Mouse (Mus musculus): ENCODE measurements around the gene Slc38a1.
"Not testable (repeated sequence)": the region's sequence is repeated elsewhere in the genome, so short reads cannot be mapped to it uniquely, and the experiment has no call there.

Slc38a1 gene

DNA sequence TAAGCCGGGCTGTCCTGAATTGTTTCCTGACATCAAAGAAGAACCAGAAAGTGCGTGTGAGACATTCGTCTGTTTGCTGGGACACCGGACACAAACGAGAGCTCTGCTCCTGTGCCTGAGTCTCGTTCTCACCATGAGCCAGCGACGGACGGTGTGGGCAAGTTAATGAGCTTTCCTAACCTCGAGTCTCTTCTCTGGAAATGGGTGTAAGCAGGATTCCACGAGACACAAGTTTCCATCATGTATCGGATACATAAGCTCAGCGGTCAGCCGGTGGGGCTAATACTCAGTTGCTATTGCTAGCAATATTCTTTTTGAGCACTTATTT, 15.5 kb upstream of the Slc38a1 start:
- no peak for DNase-seq (ENCODE audit: extremely low spot score, low spot score)

GRCm38 (mm10) chr15:96657576-96658274, 15.0 kb upstream of the Slc38a1 start:
- DNase-seq (ENCODE audit: extremely low spot score, low spot score): no peak

DNA sequence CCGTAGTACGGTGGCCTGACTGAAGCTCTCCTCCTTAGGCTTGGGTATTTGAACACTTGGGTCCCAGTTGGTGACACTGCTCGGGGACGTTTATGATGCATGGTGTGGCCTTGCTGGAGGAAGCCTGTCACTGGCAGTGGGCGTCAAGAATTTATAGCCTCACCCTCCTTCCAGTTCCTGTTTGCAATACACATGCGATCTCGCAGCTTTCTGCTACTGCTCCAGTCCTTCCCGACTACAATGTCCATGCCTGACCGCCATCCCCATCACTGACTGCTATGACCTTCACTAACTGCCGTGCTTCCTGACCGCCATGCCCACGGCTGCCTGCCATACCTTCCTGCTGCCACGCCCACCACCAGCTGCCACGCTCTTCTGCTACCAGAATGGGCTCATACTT, 12.8 kb upstream of the Slc38a1 start:
- no peak for DNase-seq (ENCODE audit: extremely low spot score, low spot score)

DNA sequence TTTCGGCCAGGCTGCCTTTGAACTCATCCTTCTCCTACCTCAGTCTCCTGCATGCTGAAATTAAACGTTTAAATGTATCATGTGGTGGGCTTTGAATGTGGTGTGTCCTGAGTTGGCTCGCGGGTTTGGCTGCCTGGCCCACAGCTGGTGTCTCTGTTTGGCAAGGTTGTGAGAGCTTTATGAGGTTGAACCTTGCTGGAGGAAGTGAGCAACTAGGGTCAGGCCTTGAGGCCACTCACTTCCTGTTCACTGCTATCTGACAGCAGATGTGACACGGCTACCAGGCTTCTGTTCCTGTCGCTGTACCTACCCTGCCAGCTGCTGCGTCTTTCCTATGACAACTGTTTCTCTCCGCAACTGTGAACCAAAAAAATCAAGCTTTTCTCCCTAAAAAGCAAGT, 12.0 kb upstream of the Slc38a1 start:
- no peak for DNase-seq (ENCODE audit: extremely low spot score, low spot score)

GRCm38 (mm10) chr15:96653011-96653410, 10.3 kb upstream of the Slc38a1 start:
- no peak for DNase-seq (ENCODE audit: extremely low spot score, low spot score)

GRCm38 (mm10) chr15:96652531-96652930, 9.8 kb upstream of the Slc38a1 start:
- no peak for DNase-seq (ENCODE audit: extremely low spot score, low spot score)

GRCm38 (mm10) chr15:96647376-96647775, 4.7 kb upstream of the Slc38a1 start:
- no peak for DNase-seq (ENCODE audit: extremely low spot score, low spot score)

DNA sequence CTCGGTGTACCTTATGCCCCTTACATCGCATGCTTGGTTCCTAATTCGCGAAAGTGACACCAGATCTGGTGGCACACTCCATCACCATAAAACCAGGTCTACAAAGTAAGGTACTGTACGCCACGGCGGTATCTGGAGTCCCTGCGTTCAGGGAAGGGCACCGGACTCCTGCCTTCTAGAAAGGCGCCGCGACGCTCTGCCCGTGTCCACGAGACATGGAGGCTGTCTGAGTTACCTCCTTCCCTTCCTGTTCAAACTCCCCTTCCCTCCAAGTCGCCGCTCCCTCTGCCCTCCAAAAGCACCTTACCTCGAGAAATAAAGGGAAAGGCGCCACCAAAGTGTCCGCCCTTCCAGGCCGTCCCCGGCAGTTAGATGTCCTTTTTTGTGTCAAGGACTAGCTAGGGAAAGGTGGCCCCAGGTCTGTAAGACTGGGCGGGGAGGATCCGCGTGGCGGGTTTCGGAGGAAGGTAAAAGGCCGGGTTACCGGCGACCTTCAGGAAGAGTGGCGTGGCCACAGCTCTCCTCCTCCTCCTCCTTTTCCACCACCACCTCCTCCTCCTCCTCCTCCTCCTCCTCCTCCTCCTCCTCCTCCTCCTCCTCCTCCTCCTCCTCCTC, 785 bp downstream of the Slc38a1 start:
- DNase-seq (ENCODE audit: extremely low spot score, low spot score): peak; percentile 84

DNA sequence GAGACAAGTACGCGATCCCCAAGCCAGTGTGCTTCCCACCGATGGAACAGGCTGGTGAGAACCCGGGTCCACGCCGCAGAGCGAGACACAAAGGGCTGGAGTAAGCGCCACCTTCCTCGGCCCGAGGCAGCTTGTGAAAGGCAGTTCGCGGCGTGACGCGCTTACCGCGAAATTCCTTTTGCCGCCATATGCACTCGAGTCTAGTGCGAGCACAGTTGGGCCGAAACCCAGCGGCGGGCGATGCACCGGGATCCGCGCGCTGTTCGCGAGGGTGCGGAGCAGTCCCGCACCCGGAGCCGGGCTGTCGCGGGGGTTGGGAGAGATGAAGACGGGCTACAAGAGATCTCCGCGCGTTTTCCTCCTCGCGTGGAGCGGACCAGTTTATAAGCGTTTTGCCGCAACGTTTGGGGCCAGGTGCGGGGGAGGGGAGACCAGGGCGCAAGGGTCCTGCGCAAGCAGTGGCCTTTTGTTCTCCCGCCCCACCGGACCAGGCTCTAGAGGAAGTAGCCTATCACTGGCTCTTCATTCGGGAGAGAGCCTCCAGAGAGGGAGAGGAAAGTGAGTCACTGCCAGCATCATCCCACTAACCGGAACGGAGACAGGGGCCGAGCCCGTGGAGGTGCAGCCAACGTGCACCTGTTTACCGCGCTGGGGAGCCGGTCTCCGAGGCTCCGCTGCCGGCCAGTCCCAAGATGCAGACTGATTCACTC, 1.4 kb downstream of the Slc38a1 start:
- peak; percentile 85 for DNase-seq (ENCODE audit: extremely low spot score, low spot score)

- DNase-seq (ENCODE audit: extremely low spot score, low spot score): peak; percentile 64
Measured at GRCm38 (mm10) chr15:96640291-96640985, 2.3 kb downstream of the Slc38a1 start.

GRCm38 (mm10) chr15:96639630-96640029, 3.1 kb downstream of the Slc38a1 start:
- no peak for DNase-seq (ENCODE audit: extremely low spot score, low spot score)

- DNase-seq (ENCODE audit: extremely low spot score, low spot score): no peak
Measured at GRCm38 (mm10) chr15:96638656-96639055, 4.1 kb downstream of the Slc38a1 start.

- no peak for DNase-seq (ENCODE audit: extremely low spot score, low spot score)
Measured at GRCm38 (mm10) chr15:96638173-96638572, 4.5 kb downstream of the Slc38a1 start.

DNA sequence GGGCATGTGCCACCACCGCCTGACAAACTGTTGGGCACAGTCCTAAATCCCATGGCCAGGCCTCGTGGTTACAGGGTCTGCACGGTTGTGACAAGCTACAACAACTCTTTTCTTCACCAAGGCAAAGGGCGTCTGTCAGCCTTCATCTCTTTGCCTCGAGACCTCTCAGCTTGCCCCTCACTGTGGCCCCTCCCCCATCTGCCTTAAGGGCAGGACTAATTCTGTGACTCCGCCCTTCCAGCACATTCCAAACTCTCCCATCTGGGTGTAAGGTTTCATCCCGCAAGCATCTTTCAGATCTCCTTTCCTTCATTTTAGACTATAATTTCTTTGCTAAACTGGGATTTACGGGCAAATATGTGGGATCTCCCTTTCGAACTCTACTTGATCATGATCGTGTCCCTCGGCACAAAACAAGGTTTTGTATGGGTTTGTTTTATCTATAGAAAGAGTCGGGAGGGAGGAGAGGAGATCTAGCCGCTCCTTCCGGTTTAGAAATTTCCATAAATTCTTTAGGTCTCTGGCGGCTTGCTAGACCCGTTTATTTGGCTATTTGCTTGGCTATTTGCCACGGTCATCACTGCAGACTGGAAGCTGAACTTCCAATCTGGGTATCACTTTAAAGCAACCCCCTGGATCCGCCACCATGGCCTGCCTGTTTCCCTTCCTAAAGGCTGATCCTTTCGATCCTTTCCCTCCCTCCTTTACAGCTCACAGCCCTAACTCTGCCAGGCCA, 7.9 kb downstream of the Slc38a1 start:
- no peak for DNase-seq (ENCODE audit: extremely low spot score, low spot score)

GRCm38 (mm10) chr15:96632201-96632600, 10.5 kb downstream of the Slc38a1 start:
- DNase-seq (ENCODE audit: extremely low spot score, low spot score): no peak

DNA sequence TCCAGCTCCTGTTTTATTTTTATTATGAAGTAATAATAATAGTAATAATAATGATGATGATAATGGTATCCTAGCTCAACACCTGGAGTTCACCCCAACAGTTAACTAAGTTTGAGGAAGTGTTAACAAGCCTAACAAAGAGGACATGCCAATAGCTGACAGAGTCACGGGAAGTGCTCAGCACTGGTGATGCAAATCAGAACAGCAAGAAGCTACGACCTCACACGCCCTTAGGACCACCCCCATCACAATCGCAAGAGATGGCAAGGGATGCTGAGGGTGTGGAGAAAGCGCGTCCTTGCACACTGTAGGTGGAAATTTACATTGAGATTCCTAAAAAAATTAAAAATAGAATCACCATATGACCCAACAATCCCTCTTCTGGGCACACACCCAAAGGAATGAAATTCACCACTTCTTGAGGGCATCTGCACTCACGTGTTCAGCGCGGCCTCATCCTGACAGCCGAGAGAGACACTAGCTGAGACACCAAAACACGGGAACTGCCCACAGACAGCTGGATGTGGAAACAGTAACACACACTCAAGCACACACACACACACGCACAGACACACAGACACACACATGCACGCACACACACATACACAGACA, 11.5 kb downstream of the Slc38a1 start:
- DNase-seq (ENCODE audit: extremely low spot score, low spot score): no peak

DNA sequence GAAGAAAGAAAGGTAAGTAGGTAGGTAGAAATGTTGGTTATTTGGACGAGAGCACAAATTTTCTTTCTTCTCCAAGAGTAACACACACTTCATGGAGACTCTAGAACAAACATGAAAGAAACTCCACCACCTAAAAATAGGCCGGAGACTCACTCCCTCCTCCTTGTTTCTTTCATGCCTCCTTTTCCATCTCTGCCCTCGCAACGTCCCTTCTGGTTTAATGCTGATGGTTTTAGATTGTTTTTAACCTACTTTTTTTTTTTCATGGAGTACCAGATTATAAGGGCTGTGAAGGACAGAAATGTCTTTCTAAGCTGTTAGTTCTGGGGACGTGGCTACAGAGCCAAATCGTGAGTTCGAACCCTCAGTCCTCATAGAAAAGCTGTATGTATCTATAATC, 14.5 kb downstream of the Slc38a1 start:
- DNase-seq (ENCODE audit: extremely low spot score, low spot score): no peak

GRCm38 (mm10) chr15:96626871-96627270, 15.8 kb downstream of the Slc38a1 start:
- DNase-seq (ENCODE audit: extremely low spot score, low spot score): no peak

GRCm38 (mm10) chr15:96625012-96625411, 17.7 kb downstream of the Slc38a1 start:
- DNase-seq (ENCODE audit: extremely low spot score, low spot score): not testable (repeated sequence)

- DNase-seq (ENCODE audit: extremely low spot score, low spot score): no peak
Measured at GRCm38 (mm10) chr15:96622376-96622775, 20.3 kb downstream of the Slc38a1 start.

DNA sequence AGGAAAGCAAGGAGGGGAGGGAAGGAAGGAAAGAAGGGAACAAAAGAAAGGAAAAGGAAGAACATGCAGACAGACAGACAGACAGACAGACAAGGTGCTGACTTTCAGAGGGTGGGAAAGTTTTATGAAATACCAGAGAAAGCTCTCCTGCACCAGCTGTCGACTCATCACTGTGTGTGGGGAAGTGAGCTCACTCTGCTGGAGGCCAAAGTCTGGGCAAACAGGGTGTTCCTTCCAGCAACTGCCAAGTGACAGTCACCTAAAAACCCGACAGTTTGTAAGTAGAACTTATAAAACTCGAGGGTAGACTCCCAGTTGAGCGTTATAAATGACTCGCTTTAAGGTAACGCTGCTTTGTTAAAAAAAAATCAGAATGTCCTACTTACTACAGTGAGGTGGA, 21.0 kb downstream of the Slc38a1 start:
- DNase-seq (ENCODE audit: extremely low spot score, low spot score): no peak
